Mouse (Mus musculus) brain, embryonic 14.5 days (tissue): Measurements from ENCODE around the gene Gpr62. TPM values are rescaled to one million over a fixed set of nuclear protein-coding genes. Genes with fewer than 3 reads are reported as not detected.

Source experiments
- DNase-seq: peaks from one replicate; pipeline ENCODE4 v3.0.0-alpha.2; 2011; ENCODE audit warnings: low read depth
- CTCF ChIP-seq: fragments of 200-500 bp; IDR thresholded peaks from 2 replicates; pipeline ENCODE4 v1.5.1; 2012; ENCODE audit warnings: inconsistent platforms, mild to moderate bottlenecking, moderate library complexity, borderline replicate concordance; ENCODE audit not compliant: insufficient read depth, insufficient read length; ENCODE audit errors: extremely low read depth
- POLR2A ChIP-seq: fragments of 200-500 bp; IDR thresholded peaks from 2 replicates; pipeline ENCODE4 v1.6.1; 2012; ENCODE audit warnings: mild to moderate bottlenecking, inconsistent platforms, borderline replicate concordance; ENCODE audit not compliant: poor library complexity, insufficient read depth, insufficient read length, severe bottlenecking; ENCODE audit errors: extremely low read depth
- polyA plus RNA-seq: library from polyadenylated mRNA; depleted of rRNA; stranded (reverse); fragments of >200 nt; gene quantifications from 2 replicates; pipeline ENCODE4 v1.2.3, GENCODE M21; 2012

Gene Gpr62
- polyA plus RNA-seq, 1 experiment, result 0.52 TPM

DNA sequence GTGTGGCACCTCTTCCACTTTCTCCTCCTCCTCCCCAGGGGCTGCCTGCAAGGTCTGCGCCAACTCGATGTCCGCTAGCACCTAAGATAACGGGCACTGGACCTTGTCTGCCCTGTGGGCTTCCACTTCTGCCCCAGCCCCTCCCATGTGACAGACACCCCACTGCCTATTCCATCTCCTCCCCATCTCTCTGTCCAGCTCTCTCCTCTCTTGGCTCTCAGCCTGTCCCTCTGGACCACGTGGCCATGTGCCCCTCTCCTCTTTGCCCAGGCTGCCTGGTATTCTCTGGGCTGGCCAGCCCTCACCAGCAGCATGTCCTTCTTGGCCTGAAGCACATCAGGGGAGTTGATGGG, 8.0 kb upstream of the Gpr62 start:
- TF ChIP-seq CTCF, result no peak
- TF ChIP-seq POLR2A, result no peak
- no peak for DNase-seq

DNA sequence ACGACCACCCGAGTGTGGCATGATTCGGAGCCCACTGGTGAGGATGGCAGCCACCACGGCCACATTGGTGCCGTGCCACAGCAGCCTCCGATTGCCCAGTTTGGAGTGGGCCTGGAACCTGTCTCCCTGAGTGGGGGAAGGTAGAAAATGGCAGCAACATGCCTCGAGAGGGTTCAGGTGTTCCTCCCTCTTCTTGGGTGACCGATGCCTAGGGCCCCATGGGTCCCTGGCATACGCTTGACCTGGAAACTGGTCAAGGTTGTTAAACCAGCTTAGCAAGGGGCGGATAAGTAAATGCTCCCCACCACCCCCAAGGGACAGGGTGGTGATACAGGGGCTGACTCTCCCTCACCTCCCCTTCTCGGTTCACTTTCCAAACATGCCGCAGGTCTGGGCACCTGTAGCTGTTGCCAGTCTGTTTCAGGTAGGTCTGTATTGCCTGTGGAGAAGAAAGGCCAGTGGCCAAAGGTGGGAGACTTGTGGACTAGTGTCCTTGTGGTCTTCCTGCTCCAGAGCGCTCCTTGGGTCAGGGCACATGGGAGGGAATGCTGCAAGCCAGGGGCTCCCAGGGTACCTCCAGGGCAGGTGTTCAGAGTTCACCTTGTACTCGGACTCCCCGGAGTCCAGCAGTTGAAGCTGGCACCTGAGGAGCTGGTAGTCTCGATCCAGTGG, 7.5 kb upstream of the Gpr62 start:
- no peak for DNase-seq
- TF ChIP-seq POLR2A, result no peak
- TF ChIP-seq CTCF, result no peak

DNA sequence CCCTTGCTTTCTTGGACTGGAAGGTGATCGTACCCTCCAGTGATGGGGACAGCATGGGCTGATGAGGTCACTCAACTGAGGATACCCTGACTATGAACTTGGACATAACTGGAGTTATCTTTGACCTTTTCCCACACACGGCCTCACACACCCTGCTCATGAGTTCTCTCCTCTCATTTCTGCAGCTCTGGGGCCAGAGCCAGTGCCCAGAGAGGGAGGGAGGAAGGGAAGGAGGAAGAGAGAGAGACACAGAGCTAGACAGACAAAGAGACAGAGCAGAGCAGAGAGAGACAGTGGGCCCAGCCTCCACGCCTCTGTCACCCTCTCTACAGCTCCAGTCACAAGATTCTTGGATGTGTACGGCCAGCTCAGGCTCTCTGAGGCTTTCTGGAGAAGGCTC, 6.6 kb upstream of the Gpr62 start:
- no peak for TF ChIP-seq POLR2A
- TF ChIP-seq CTCF, result no peak
- DNase-seq, result no peak

DNA sequence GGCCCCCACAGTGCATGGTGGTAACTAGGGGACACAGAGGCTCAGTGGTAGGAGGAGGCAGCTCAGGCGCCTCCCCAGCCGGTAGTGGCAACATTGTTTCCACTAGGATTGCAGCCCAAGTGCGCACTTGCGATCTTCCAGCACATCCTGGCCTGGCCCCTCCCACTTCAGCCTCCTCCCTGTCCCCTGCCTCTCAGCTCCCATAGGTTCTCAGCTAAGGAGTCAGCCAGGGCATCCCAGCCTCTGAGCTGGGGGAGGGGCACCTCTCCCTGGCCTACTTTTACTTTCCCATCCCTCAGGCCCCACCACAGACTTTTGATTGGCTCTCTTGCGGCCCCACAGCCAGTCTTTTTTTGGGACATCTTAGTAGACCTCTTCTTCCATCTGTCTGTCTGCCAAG, 6.2 kb upstream of the Gpr62 start:
- TF ChIP-seq POLR2A (no peak), CTCF (no peak)
- no peak for DNase-seq

DNA sequence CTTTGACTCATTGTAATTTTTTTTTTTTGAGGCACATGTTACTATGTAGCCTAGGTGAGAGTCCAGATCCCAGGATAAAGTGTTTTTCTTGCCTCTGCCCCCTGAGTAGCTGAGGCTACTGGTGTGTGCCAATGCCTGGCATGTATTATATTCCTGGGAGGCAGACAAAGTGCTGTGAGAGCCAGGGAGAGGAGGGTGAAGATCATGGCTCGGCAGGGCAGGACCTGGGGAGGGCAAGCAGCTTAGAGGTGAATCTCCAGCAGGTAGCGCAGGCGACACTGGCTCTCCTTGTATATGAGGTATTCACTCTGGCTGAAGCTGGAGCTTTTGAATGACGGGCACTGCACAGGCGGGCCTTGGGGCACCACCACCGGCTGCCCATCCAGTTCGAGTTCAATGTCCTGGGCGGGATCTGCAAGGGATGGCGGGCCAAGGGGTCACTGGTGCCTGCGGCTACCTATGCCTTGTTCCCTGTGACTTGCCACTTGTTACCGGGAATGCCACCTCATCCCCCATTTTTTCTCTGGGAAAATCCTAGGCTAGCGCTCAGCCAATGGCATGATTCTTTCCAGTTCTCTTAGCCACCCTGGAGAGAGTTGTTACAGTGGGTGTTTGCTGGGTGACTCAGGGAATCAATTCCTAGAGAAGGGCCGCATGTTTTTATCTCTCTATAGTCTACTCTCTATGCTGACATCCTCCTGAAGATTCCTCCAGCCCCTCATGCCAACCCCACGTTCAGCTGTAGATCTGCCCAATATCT, 5.4 kb upstream of the Gpr62 start:
- no peak for DNase-seq
- TF ChIP-seq POLR2A, result no peak

DNA sequence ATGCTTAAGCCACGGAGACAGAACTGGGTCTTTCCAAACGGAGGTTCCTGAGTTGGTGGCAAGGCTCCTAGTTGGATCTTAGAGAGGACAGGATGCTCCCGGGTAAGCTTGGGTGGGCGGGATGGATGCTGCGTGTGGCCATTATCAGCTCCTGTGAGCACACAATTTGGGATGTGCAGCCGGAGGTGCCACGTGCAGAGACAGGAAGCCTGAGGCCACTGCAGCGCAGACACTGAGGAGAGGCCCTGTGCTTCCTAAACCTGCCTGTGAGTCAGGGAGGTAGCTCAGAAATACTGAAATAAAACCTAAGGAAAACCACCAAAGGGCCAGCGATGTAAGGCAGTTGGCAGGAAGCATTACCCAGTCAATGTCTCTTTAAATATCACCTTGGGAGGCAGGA, 4.0 kb upstream of the Gpr62 start:
- TF ChIP-seq CTCF (no peak), POLR2A (no peak)
- no peak for DNase-seq

DNA sequence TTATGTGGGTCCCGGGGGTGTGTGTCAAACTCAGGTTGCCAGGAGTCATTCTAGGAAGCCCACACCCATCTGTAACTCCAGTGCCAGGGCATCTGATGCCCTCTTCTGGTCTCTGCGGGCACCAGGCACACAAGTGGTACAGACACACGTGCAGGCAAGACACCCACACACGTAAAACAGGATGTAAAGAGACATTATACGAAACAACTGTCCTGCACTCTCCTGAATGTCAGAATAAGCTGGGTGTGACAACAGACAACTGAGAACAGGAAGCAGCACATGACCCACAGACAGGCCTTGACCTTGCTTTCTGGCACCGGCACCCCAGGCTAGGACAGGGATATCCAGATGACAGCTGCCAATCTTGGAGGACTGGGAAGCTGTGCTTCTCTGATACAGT, 3.6 kb upstream of the Gpr62 start:
- no peak for TF ChIP-seq POLR2A
- TF ChIP-seq CTCF, result no peak
- DNase-seq, result no peak

DNA sequence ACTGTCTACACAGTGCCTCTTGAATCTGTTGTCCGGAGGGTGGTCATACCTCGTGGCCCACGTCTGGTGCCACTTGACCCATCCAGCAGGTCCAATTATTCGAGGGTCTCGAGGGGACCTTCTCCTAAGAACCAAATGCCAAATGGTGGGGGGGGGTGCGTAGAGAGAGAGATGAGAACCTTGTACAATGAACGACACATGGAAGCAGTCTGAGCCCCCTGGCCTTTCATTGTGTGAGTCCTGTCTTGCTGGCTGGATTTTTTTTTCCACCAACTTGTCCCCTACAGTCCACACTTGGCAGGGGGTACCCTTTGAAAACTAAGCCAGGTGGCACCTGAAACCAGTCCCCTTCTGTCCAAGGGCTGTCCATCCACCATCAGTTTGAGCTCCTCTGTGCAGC, 2.0 kb upstream of the Gpr62 start:
- TF ChIP-seq CTCF (no peak), POLR2A (no peak)
- DNase-seq, result no peak

DNA sequence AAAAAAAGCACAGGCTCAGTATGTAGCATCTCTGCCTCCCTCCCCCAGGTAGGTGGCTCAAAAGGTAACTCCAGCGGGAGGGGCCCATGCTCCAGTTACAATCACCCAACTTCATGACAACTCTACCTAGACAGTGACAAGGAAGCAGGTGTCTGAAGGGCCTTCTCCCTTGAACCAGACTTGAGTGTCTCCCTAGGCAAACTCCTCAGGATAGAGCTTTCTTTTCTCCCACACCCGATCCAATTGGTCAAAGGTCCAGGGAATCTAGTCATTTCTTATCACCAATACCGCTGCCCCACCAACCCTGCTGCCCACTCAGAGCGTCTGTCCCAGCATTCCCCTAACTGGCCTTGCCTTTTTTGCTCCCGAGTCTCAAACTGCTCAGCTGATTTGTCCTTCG, 983 bp upstream of the Gpr62 start:
- no peak for TF ChIP-seq CTCF
- DNase-seq, result no peak

DNA sequence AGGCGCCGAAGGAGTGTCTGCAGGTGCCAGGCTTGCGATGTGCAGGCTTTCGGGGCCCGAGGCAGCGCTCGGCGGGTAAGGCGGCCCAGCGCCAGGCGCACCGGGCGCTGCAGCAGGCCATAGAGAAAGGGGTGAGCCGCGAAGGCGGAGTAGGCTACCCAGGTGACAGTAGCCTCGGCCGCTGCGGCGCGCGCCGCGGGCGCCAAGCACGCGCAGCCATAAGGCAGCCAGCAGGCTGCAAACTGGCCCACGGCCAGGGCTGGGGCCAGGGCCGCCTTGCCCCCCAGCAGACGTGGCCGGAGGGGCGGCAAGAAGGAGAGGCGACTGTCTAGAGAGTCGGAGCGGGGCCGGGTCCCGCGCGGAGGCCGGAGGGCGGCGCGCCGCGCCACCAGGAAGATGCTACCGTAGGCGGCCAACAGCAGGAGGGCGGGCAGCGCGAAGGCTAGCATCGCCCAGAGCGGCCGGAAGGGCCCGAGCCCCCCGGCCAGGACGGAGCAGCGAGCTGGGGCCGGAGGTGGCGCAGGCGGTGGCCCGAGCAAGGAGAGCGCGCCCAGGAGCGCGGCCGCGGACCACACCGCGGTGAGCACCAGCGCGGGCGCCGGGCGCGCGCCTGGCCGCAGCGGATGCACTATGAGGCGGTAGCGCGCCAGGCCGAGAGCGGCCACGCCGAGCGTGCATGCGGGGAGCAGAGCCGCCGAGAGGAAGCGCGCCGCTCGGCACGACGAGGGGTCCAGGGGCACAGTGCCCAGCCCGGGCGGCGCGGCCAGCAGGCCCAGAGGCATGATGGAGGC, 792 bp downstream of the Gpr62 start:
- no peak for TF ChIP-seq CTCF
- TF ChIP-seq POLR2A, result no peak
- peak; percentile 89 for DNase-seq

DNA sequence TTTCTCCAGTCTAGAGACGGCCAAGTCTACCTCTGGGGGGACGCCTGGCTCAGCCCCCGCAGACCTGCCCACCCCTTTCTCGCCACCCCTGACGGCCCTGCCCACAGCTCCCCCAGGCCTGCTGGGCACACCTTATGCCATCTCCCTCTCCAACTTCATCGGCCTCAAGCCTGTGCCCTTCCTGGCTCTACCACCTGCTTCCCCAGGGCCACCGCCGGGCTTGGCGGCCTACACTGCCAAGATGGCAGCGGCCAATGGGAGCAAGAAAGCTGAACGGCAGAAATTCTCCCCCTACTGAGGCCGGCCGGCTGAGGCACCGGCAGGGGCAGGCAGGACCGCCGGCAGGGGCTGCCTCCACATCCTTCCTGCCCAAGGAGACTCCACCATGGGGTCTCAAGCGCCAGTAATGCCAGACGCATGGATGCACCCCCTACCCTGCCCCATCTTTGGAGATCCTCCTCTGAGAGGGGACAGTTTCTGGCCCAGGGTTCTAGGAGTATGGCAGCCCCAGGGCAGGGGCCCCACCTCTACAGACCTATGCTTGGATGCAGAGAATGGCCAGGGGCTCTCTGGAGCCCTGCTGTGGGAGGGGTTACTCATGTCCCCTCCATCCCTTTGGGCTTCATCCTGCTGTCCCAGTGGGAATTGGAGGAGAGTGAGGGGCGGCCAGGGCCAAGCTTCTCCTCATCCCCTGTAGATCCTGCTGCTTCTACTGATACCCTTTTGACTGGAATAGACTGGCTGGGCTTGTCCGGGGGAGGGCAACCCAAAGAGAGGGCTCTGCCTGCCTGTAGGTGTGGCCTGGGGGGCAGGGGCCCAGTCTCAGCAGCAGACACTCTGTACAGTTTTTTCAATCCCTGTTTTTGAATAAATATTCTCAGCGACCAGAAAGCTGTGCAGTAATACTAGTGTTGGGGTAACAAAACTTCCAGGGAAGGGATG, 2.3 kb downstream of the Gpr62 start:
- TF ChIP-seq POLR2A (no peak), CTCF (no peak)
- DNase-seq, result no peak
